Mouse (Mus musculus) liver, embryonic 14.5 days (tissue): ENCODE results near the gene Cdh23. TPM values are rescaled to one million over a fixed set of nuclear protein-coding genes. Genes with fewer than 3 reads are reported as not detected.
"Not testable (repeated sequence)": the region's sequence is repeated elsewhere in the genome, so short reads cannot be mapped to it uniquely, and the experiment has no call there.

Experiments
- ATAC-seq: fragments of 200-750 bp; cut with Nextera tagmentation; 2 replicates; pipeline ENCODE4 v1.8.0; 2017; ENCODE audit warnings: moderate number of reproducible peaks, mild to moderate bottlenecking, moderate library complexity; ENCODE audit not compliant: insufficient read depth
- DNase-seq, 3 experiments: peaks; one replicate each; pipeline ENCODE4 v3.0.0-alpha.2; 2012 to 2013; ENCODE audit warnings: low read depth in 3 of 3, low spot score in 3 of 3
- H3K27ac ChIP-seq: fragments of 300-500 bp; sonication (generic); 2 replicates; pipeline ENCODE4 v1.5.1; 2014; ENCODE audit warnings: moderate library complexity, mild to moderate bottlenecking, control low read depth, inconsistent platforms
- H3K27me3 ChIP-seq: fragments of 300-500 bp; sonication (generic); 2 replicates; pipeline ENCODE4 v1.6.1; 2014; ENCODE audit warnings: mild to moderate bottlenecking, low read length, moderate library complexity; ENCODE audit not compliant: control insufficient read depth, insufficient read depth
- H3K36me3 ChIP-seq: fragments of 300-500 bp; sonication (generic); replicated peaks from 2 replicates; pipeline ENCODE4 v1.6.1; 2014; ENCODE audit warnings: low read depth; ENCODE audit not compliant: control insufficient read depth, insufficient read depth
- H3K4me1 ChIP-seq, 2 experiments: fragments of 200-500 bp in 1 of 2; fragments of 300-500 bp in 1 of 2; sonication (generic) in 1 of 2; replicated peaks; 2 replicates each; pipeline ENCODE4 v1.6.1; 2012 to 2014; ENCODE audit warnings: antibody characterized with exemption in 1 of 2, inconsistent platforms in 1 of 2, low read length in 1 of 2; ENCODE audit not compliant: control insufficient read depth in 2 of 2, insufficient read depth in 2 of 2
- H3K4me2 ChIP-seq: fragments of 300-500 bp; sonication (generic); 2 replicates; pipeline ENCODE4 v1.6.1; 2014; ENCODE audit warnings: low read depth, mild to moderate bottlenecking, control low read depth, moderate library complexity
- H3K4me3 ChIP-seq, 2 experiments: fragments of 200-500 bp in 1 of 2; fragments of 300-500 bp in 1 of 2; sonication (generic) in 1 of 2; 2 replicates each; pipeline ENCODE4 v1.5.1; 2012 to 2014; ENCODE audit warnings: low read depth in 2 of 2, low read length in 2 of 2, mild to moderate bottlenecking in 2 of 2, control low read depth in 1 of 2, inconsistent platforms in 1 of 2, moderate library complexity in 1 of 2; ENCODE audit not compliant: insufficient read depth in 1 of 2
- H3K9ac ChIP-seq: fragments of 300-500 bp; sonication (generic); replicated peaks from 2 replicates; pipeline ENCODE4 v1.6.1; 2014; ENCODE audit warnings: mild to moderate bottlenecking, control low read depth, moderate library complexity
- H3K9me3 ChIP-seq: fragments of 300-500 bp; sonication (generic); 2 replicates; pipeline ENCODE4 v1.6.1; 2016; ENCODE audit warnings: low read length, mixed read lengths; ENCODE audit not compliant: control insufficient read depth
- CTCF ChIP-seq: IDR thresholded peaks from 2 replicates; pipeline ENCODE4 v1.5.1; 2016; ENCODE audit warnings: antibody characterized with exemption, low read depth, control low read depth
- EP300 ChIP-seq: IDR thresholded peaks from 2 replicates; pipeline ENCODE4 v1.6.1; 2016; ENCODE audit warnings: antibody characterized with exemption, low read depth
- WGBS: fragments of 180-500 bp; shearing (Covaris S2); extraction: QIAGEN DNeasy Blood & Tissue Kit; methylation state at CpG from one replicate; pipeline ENCODE4 v1.1.7; 2014; ENCODE audit not compliant: insufficient replicate concordance; 5-methylcytosine and 5-hydroxymethylcytosine counted together
- polyA plus RNA-seq, 2 experiments: library from polyadenylated mRNA; depleted of rRNA in 1 of 2; stranded (reverse) in 1 of 2; unstranded in 1 of 2; fragments of >200 nt; fragmentation: Nextera tagmentation in 1 of 2; extraction: Ambion mirVana in 1 of 2; gene quantifications; 2 replicates each; pipeline versions ENCODE4 v1.2.1 to v1.2.3; 2012 to 2014

The Cdh23 gene
- polyA plus RNA-seq, 2 experiments: 0.02 TPM; not detected in 1

- Histone ChIP-seq H3K27me3 (no peaks in the 10 kb centered on the region), H3K4me1 (no peaks in the 10 kb centered on the region), H3K9me3 (no peaks in the 10 kb centered on the region), H3K4me2 (no peak overlapping the region), H3K4me3 (no peak overlapping the region), H3K27ac (no peak overlapping the region), H3K36me3 (no peaks in the 10 kb centered on the region), H3K9ac (no peak overlapping the region)
- no peak for TF ChIP-seq EP300
- TF ChIP-seq CTCF: no peak
- ATAC-seq: no peak
- 67% methylated on average over 6 of the region's 6 CpGs for WGBS
- DNase-seq: no peak
These were observed 28.2 kb upstream of the Cdh23 start for GRCm38 (mm10) chr10:60724496-60724895.

GRCm38 (mm10) chr10:60723345-60723744 is 27.1 kb upstream of the Cdh23 start:
- H3K4me1 ChIP-seq: no peaks in the 10 kb centered on the region
- H3K4me3 ChIP-seq: no peak overlapping the region
- no peak for DNase-seq
- WGBS: 5% methylated on average over 1 of the region's 1 CpGs
- TF ChIP-seq EP300: no peak
- peak; percentile 48 for TF ChIP-seq CTCF
- H3K9ac ChIP-seq: no peak overlapping the region
- H3K27me3 ChIP-seq: no peaks in the 10 kb centered on the region
- ATAC-seq: no peak
- no peaks in the 10 kb centered on the region for H3K9me3 ChIP-seq
- H3K36me3 ChIP-seq: no peaks in the 10 kb centered on the region
- H3K4me2 ChIP-seq: no peak overlapping the region
- H3K27ac ChIP-seq: no peak overlapping the region

- 61% methylated on average over 12 of the region's 12 CpGs for WGBS
- ATAC-seq (no peak), DNase-seq (no peak)
- H3K4me2 ChIP-seq: no peak overlapping the region
- no peak overlapping the region for H3K9ac ChIP-seq
- H3K36me3 ChIP-seq: no peaks in the 10 kb centered on the region
- H3K4me1 ChIP-seq: no peaks in the 10 kb centered on the region
- H3K27me3 ChIP-seq: no peaks in the 10 kb centered on the region
- no peaks in the 10 kb centered on the region for H3K9me3 ChIP-seq
- TF ChIP-seq CTCF (no peak), EP300 (no peak)
- no peak overlapping the region for H3K4me3 ChIP-seq
- H3K27ac ChIP-seq: no peak overlapping the region
These were observed 25.4 kb upstream of the Cdh23 start for GRCm38 (mm10) chr10:60721640-60722039.

GRCm38 (mm10) chr10:60720461-60720860 is 24.2 kb upstream of the Cdh23 start:
- Histone ChIP-seq H3K4me3 (no peak overlapping the region), H3K27ac (no peak overlapping the region), H3K4me2 (no peak overlapping the region), H3K4me1 (no peaks in the 10 kb centered on the region), H3K27me3 (no peaks in the 10 kb centered on the region), H3K9me3 (no peaks in the 10 kb centered on the region), H3K36me3 (no peaks in the 10 kb centered on the region), H3K9ac (no peak overlapping the region)
- TF ChIP-seq EP300: no peak
- no peak for TF ChIP-seq CTCF
- ATAC-seq: no peak
- WGBS: 62% methylated on average over 5 of the region's 5 CpGs
- DNase-seq: no peak

- H3K9ac ChIP-seq: no peak overlapping the region
- no peaks in the 10 kb centered on the region for H3K9me3 ChIP-seq
- 67% methylated on average over 2 of the region's 2 CpGs for WGBS
- DNase-seq (no peak), ATAC-seq (no peak)
- no peak overlapping the region for H3K4me3 ChIP-seq
- TF ChIP-seq EP300: no peak
- no peak for TF ChIP-seq CTCF
- no peaks in the 10 kb centered on the region for H3K4me1 ChIP-seq
- no peak overlapping the region for H3K4me2 ChIP-seq
- no peaks in the 10 kb centered on the region for H3K27me3 ChIP-seq
- no peaks in the 10 kb centered on the region for H3K36me3 ChIP-seq
- no peak overlapping the region for H3K27ac ChIP-seq
These were observed 22.2 kb upstream of the Cdh23 start for GRCm38 (mm10) chr10:60718491-60718890.

- no peaks in the 10 kb centered on the region for H3K36me3 ChIP-seq
- WGBS: 57% methylated on average over 3 of the region's 3 CpGs
- no peak overlapping the region for H3K9ac ChIP-seq
- H3K4me2 ChIP-seq: no peak overlapping the region
- no peak overlapping the region for H3K27ac ChIP-seq
- 0 out of 2 replicates have a peak, but pooled peaks have one; percentile 23 for ATAC-seq
- H3K4me1 ChIP-seq: no peaks in the 10 kb centered on the region
- H3K27me3 ChIP-seq: no peaks in the 10 kb centered on the region
- TF ChIP-seq EP300 (no peak), CTCF (no peak)
- no peak for DNase-seq
- H3K9me3 ChIP-seq: no peaks in the 10 kb centered on the region
- no peak overlapping the region for H3K4me3 ChIP-seq
These were observed 20.2 kb upstream of the Cdh23 start for GRCm38 (mm10) chr10:60716449-60716848.

GRCm38 (mm10) chr10:60712299-60712698 is 16.0 kb upstream of the Cdh23 start:
- H3K27ac ChIP-seq, H3K4me1 ChIP-seq, DNase-seq, H3K9ac ChIP-seq, H3K27me3 ChIP-seq, H3K36me3 ChIP-seq, ATAC-seq, H3K9me3 ChIP-seq, H3K4me2 ChIP-seq, H3K4me3 ChIP-seq: not testable (repeated sequence)
- WGBS: 60% methylated on average over 7 of the region's 8 CpGs
